Mouse (Mus musculus): ENCODE data around the gene Ttc27.

Gene Ttc27

DNA sequence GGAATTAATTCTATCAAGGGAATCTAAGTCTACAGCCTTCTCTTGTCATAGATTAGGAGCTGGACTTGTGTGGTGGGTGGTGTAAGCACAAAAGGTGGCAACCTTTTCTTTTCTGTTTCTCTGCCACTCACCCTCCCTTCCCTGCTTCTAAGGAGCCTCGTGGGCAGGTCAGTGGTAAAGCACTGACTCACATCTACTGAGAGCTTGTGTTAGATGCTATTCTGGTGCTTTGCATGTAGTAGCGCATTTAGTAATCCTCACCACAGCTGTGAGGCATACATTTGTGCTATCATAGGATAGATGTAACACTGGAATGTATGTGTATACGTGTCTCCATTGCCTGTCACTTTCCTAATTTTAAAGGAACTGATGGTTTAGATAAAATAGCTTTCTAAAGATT, 124.2 kb downstream of the Ttc27 start:
- in situ Hi-C loops (cut with MboI): no loop called here

DNA sequence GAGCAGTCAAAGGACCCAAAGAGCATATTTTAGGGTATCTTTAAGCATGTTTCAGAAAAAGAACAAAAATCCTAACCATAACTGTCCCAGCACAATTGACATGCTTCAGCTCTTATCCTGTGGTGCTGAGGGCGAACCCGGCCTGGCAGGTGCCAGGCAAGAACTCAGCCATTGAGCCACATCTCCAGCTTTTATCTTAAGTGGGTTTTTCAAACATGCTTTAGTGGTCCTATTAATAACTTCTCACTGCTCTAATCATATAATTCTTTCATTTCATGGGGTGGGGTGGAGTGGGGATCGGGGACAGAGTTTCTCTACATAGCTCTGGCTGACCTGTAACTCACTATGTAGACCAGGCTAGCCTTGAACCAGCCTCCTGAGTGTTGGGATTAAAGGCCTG, 125.1 kb downstream of the Ttc27 start:
- in situ Hi-C loops (cut with MboI): no loop called here

GRCm38 (mm10) chr17:74843486-74843885, 126.0 kb downstream of the Ttc27 start:
- in situ Hi-C loops (cut with MboI): no loop called here

- in situ Hi-C loops (cut with MboI): no loop called here
These were observed 128.7 kb downstream of the Ttc27 start for GRCm38 (mm10) chr17:74846031-74846891.

DNA sequence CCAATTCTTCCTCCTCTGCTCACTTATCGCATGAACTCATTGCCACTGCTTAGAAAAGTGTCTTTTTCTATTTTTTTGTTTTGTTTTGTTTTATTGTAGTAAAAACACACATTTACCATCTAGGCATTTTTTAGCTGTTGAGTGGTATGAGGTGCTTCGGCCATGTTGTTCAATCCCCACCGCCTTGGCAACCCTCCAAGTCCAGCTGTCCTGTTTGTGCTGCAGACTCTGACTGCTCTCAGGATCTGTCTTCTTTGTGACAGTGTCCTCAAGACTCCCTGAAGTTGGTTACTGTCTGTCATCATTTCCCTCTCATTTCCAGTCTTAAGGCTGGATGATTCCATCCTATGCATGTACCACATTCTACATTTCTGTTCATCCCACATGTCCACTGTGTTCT, 132.7 kb downstream of the Ttc27 start:
- in situ Hi-C loops (cut with MboI): no loop called here

DNA sequence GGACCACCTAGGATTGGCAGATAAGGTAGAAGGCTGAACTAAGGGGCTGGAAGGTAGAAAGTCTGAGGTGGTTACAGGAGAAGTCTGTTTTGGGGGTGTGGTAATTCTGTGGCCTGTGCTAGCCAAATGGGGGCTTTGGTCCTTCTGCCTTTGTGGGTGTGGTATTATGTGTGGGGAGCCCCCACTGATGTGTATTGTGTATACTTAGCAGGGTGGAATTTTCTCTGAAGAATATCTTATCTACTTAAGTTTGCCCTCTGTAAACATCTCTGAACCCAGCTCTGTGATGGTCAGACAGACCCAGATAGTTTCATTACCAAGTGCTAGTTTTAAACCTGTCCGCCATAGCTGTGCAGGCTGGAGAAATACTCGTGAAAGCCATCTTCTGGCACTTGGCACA, 141.8 kb downstream of the Ttc27 start:
- in situ Hi-C loops (cut with MboI): no loop called here

- in situ Hi-C loops (cut with MboI): no loop called here
These were observed 142.9 kb downstream of the Ttc27 start for GRCm38 (mm10) chr17:74860180-74860993.

- in situ Hi-C loops (cut with MboI): no loop called here
These were observed 146.3 kb downstream of the Ttc27 start for GRCm38 (mm10) chr17:74863845-74864244.

DNA sequence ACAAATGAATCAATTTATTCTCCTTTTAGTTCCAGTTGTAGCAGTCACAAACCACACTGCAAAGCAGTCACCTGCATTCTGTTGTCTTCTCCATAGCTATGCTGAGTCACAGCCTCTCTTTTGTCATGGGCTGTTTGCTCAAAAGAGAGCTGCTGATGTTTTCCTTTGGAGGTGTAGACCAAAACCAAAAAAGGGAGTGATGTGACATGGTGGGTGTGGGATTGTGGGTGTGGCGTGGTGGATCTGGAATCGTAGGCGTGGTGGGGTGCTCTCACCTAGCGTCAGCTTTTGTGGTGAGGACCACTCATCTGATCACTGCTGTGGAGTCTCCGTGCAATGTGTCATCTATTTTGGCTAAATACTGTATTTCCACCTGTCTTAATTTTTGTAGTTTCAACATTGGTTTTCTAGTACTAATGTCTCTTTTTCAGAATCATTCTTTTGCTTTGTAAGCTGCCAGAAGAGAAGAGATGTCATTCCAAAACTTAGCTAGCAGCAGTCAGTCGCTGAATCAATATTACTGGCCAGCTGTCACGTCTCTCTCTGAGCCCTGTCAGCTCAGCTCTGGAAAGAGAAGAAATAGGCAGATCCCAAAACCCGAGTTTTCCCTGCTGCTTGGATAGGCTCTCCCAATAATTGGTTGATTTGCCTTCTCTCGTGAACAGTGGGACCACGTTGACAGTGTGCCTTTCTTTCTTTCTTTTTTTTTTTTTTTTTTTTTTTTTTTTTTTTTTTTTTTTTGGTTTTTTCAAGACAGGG, 147.4 kb downstream of the Ttc27 start:
- in situ Hi-C loops (cut with MboI): no loop called here

GRCm38 (mm10) chr17:74865694-74866564, 148.4 kb downstream of the Ttc27 start:
- in situ Hi-C loops (cut with MboI): no loop called here

DNA sequence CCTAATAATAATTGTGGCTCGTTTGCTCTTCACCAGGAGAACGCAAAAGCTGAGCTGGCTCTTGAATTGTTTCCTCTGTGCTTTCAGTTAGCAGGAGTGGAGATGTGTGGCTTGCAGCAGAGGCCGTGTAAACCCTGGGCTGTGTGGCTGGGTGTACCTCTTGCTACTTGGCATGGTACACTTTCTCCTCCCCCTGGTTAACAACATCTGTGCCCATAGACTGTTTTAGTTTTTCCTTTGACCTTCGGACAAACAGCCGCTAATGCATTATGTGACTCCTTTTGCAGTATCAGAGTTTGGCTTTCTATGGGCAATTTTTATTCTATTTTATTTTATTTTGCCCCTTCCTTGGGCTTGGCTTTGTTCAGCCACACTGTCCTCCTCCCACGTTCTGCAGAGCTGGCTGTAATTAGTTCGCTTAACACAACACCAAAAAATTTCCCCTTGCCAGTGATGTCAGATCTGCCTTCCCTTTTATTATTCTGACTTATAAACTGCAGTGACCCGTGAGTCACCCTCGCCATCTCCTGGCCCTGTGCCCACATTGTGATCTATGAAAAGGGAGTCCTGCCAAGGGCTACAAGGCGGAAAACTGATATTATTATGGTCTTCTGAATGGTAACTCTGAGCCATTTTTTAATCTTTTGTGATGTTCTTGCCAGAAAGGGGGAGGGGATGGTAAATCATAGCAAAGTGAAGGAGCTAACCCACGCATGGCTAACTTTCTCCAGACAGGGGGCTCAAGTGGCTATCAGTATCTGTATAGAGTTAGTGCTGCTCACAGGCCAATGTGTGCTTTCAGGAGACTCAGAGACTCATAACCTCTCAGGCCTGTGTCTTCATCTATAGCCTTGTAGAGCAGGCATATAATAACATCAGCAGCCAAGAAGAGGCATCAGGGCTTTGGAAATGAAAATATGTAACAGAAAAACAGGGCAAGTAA, 149.3 kb downstream of the Ttc27 start:
- in situ Hi-C loops (cut with MboI): no loop called here

GRCm38 (mm10) chr17:74868185-74868907, 150.8 kb downstream of the Ttc27 start:
- in situ Hi-C loops (cut with MboI): no loop called here

- in situ Hi-C loops (cut with MboI): no loop called here
These were observed 152.0 kb downstream of the Ttc27 start for GRCm38 (mm10) chr17:74869556-74869955.

DNA sequence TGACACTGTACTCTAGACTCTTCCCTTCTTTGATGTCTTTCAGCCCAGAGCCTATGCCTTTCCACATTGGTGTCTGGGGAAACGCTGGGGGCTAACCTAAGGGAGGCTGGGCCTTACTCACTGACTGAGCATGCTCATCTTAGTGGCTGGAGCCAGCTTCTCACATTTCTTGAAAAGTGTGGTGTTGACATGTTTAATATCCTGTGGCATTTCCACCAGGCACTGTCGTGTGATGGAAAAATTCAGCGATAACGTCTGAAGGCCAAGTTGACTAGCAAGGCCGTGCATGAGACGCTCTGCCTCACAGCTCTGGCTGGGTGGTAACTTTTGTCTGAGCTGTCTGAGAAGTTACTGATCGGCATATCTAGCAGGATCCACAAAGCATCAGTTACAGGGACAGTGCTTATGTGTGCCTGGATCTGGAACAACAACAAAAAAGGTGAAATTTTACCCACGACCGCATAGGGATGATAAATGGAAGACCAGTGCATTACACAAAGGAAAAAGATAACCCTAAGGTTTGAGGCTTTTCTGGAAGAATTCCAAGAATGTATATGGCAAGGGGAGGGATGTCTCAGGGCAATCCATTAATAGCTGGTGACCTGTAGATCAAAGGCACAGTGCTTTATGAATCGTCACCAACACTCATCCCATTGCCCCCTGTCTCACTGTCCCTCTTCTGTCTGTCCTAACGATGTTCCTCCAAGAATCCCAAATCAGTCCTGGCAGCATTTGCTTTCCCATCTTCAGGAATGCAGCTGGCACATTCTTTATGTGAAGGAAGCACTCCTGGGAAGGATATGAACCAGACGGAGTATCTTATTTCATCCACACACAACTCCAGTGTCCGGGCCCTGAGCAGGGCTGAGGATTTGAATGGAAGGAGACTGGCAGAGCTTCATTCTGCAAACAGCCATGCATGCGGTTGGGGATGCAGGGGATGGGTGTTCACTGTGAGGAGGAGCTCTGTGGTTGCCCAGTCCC, 152.9 kb downstream of the Ttc27 start:
- in situ Hi-C loops (cut with MboI): no loop called here

- in situ Hi-C loops (cut with MboI): no loop called here
These were observed 155.0 kb downstream of the Ttc27 start for GRCm38 (mm10) chr17:74872567-74872966.

- in situ Hi-C loops (cut with MboI): no loop called here
These were observed 156.2 kb downstream of the Ttc27 start for GRCm38 (mm10) chr17:74873756-74874155.

DNA sequence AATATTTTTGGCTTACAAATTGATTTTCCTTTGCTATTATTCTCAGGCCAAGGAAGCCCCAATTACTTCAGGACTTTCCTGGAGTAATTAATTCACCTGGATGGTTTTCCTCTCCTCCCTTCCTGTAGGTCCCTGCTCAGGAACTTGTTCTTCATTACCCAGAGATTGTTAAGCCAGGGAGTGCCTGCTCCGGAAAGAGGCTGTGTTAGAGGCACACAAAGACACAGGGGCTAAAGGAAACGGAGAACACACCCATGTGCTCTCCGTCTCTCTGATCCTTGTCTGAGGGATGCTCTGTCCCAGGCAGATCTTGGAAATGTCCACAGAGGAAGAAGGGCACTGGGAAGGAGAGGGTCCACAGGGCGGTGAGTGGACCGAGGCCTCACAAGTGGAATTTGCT, 158.2 kb downstream of the Ttc27 start:
- in situ Hi-C loops (cut with MboI): no loop called here

DNA sequence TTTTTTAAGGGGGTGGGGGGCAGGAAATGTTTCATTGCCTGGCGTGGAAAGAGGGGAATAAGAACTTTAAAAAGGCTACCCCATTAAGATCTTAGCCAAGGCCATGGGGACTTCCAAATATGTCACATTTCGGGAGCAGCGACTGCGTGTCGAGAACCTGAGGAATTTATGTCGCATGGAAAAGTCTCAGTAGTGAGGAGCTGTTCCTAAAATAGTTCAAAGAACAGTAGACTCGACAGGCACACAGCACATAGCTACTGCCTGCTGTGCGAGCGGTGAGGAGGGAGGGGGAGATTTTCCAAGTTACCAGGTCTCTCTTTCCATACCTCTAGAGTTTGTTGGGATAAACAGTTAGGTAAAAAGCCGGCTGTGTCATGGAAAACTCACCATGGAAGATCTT, 159.4 kb downstream of the Ttc27 start:
- in situ Hi-C loops (cut with MboI): no loop called here

All from mature B cell (primary cell).